Mouse (Mus musculus): ENCODE results near the gene Cfap100.

The Cfap100 gene

GRCm38 (mm10) chr6:90457421-90457820 is 28.8 kb upstream of the Cfap100 start:
- DNase-seq: peak in 1 of 2 experiments; percentile 48

GRCm38 (mm10) chr6:90453751-90454150 is 25.2 kb upstream of the Cfap100 start:
- no peak for DNase-seq

GRCm38 (mm10) chr6:90452603-90453002 is 24.0 kb upstream of the Cfap100 start:
- no peak for DNase-seq

DNA sequence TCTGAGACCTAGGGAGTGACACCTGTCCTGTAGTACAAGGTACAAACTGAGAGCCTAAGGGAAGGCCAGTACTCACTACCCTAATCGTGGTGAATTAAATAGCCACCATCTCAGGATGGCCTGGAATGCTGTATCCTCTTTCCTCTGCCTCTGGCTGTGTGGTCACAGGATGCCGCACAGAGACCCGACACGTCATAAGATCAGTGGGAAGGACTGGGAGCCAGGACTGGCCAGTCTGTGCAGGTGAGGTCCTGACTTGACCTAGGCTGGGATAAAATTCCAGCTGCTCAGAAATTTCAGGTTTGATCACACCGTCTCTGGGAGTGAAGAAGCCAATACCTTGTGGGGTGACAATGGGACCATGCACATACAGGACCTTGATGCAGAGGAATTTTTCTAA is 22.9 kb upstream of the Cfap100 start:
- no peak for DNase-seq

- peak in 1 of 2 experiments; percentile 73 for DNase-seq
Measured at GRCm38 (mm10) chr6:90450697-90451096, 22.1 kb upstream of the Cfap100 start.

GRCm38 (mm10) chr6:90450179-90450578 is 21.6 kb upstream of the Cfap100 start:
- peak; percentile 88 to 92 for DNase-seq

- DNase-seq: no peak
Measured at GRCm38 (mm10) chr6:90446883-90447282, 18.3 kb upstream of the Cfap100 start.

- no peak for DNase-seq
Measured at GRCm38 (mm10) chr6:90437041-90437440, 8.4 kb upstream of the Cfap100 start.

DNA sequence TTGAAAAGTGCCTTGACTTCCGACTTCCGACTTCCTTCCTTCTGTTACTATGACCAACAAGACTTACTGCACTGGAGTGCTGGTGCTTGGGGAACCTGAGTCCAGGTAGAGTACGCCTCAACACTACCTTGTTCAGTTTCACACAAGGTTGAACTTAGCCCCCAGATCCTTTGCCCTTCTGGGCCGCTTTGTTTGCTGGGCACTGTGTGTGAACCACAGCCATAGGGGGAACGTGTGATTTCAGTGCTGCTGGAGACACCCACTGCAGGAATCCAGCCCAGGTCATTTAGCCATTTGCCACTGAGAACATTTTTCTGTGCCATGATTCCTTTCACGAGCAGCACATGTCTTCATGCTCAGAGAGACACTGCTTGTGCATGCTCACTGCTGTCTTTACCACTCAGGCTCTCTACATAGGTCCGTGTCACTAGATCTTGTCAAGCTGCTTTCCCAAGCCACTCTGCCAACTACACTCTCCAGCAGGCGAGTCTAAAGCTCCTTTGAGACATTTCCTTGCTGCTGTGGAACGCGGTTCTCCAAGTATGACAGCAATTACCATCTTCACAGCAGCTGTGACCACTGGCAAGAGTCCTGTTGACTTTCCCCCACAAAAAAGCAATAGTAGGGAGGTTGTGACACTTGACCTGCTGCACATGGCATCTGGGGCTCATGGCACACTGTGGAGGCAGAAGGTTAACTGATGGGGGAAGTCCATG is 7.8 kb upstream of the Cfap100 start:
- no peak for DNase-seq

DNA sequence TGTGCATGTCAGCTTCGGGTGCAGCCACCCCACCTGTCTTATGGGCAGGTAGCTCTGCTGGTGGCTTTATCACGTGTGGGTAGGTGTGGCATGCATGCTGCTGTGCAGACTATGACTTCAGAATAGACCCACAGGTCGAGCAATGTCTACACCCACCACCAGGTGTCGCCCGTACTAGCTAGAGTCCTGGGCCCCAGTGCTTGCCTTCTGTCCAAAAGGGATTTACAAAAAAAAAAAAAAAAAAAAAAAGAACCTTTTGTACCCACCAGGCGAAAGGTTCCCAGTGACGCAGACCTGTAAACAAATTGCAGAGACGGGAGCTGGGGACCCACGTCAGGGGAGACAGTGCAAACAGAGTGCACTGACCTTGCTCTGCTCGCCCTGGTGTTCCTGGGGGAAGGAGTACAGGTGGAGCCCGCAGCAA is 6.6 kb upstream of the Cfap100 start:
- DNase-seq: peak; percentile 79 to 89

GRCm38 (mm10) chr6:90434687-90435086 is 6.1 kb upstream of the Cfap100 start:
- no peak for DNase-seq

DNA sequence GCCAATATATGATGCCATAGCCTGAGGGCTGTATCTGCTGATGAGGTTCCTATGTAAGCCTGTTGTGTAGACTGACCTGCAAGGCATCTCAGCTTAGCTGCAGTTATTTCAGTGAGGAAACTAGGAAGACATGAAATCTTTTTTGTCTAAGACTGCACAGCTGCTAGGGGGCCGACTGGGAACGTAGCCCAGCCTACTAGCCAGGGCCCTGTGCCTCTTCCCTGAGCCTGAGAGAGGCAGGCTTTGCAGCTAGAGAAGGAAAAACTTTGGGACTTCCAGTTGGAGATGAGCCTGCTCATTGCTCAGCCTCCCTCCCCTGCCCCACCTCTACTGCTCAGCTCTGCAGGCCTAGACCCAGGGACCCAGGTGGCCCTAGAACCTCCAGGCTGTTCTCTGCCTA is 2.9 kb upstream of the Cfap100 start:
- DNase-seq: no peak

- peak; percentile 19 to 56 for DNase-seq
Measured at GRCm38 (mm10) chr6:90429911-90430310, 1.3 kb upstream of the Cfap100 start.

GRCm38 (mm10) chr6:90426003-90426402 is 2.6 kb downstream of the Cfap100 start:
- DNase-seq: no peak

GRCm38 (mm10) chr6:90425361-90425760 is 3.2 kb downstream of the Cfap100 start:
- DNase-seq: no peak

DNA sequence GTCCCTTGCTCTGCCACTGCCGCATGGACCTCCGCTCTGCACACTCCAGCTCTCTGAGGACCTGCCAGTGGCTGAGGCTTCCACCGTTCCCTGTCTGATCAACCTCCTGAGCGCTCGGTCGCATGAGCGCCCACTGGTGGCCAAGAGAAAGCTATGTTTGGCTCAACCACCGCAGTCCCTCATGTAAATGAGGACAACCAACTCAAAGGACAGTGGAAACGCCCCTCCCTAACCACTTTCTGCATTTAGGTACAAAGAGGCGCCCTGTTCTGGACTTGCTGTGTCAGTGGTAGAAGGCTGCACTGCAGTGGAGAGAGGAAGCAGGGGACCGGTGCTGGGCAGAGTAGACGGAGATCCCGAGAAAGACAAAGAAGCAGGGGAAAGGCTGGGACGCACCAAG is 6.0 kb downstream of the Cfap100 start:
- peak; percentile 77 to 82 for DNase-seq

GRCm38 (mm10) chr6:90411926-90412325 is 16.7 kb downstream of the Cfap100 start:
- DNase-seq: no peak

GRCm38 (mm10) chr6:90410972-90411371 is 17.6 kb downstream of the Cfap100 start:
- no peak for DNase-seq

DNA sequence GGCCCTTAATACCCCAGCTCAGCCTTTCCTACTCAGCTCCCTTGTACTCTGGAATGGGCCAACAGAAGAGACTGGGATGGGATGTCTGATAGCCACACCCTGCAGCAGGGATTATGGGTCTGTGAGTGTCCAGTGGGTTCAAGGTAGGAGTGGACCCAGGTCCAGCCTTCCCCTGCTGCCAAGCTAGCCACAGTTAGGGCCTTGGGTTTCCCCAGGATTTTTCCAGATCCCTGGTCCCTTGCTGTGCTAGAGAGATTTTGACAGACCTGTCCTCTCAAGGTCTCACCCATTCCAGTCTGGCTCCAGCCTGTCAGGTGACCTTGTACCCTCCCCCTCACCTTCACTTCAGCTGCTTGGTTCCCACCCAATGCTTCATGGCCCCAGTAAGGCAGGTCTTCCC is 20.0 kb downstream of the Cfap100 start:
- DNase-seq: no peak

DNA sequence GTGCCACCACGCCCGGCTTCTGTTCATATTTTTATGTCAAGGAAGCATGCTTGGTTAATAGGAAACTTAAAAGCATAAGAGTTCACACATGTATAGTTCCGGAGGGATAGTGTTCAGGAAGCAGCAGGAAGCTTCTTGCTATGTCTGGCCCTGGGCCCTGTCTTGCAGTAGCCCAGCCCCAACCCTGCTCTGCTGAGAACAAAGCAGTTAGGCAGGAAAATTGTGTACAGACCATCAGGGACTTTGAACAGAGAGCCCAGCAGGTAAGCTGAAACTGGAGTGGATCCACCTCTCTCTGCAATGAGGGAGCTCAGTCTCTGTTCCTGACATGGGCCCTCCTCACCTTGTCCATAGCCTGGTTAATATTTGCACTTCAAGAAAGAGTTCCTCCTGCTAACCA is 31.3 kb downstream of the Cfap100 start:
- DNase-seq: no peak

- no peak for DNase-seq
Measured at GRCm38 (mm10) chr6:90395751-90396150, 32.8 kb downstream of the Cfap100 start.

GRCm38 (mm10) chr6:90393948-90394347 is 34.6 kb downstream of the Cfap100 start:
- no peak for DNase-seq

- no peak for DNase-seq
Measured at GRCm38 (mm10) chr6:90390629-90391028, 38.0 kb downstream of the Cfap100 start.

DNA sequence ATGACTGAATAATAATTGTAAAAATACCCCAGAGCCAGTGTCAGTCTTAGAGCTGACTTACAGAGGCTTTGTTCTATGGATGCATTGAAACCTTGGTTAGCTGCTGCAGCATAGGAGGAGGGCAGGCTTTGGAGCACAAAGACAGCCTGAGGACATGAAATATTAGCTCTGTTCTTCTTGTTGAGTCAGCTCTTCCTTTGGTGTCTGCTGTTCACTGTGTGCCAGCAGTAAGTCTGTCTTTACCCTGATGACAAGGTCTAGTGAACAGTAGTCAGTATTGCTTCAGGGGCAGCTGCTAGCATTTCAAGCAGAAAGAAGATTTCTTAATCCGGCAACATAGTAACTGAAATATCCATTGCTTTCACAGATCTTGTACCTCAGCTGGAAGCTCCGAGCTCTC is 47.1 kb downstream of the Cfap100 start:
- no peak for DNase-seq

- DNase-seq: no peak
Measured at GRCm38 (mm10) chr6:90377708-90378107, 50.9 kb downstream of the Cfap100 start.

All from lung, adult 18-20 months (tissue).